Mouse (Mus musculus): ENCODE data around the gene Baiap2. TPM values are rescaled to one million over a fixed set of nuclear protein-coding genes. Genes with fewer than 3 reads are reported as not detected.

The Baiap2 gene
- polyA plus RNA-seq, 1 experiment = 78.1 TPM

- Histone ChIP-seq H3K27me3 (replicated peaks; ENCODE audit: control insufficient read depth, insufficient read depth, low read length) (no peaks in the 10 kb centered on the region), H3K27ac (ENCODE audit: insufficient read depth, low read depth, low read length) (no peak overlapping the region), H3K4me3 (ENCODE audit: insufficient read depth, low read depth, low read length) (no peak overlapping the region), H3K4me1 (ENCODE audit: control insufficient read depth, insufficient read depth, low read length) (no peaks in the 10 kb centered on the region), H3K36me3 (ENCODE audit: control insufficient read depth, insufficient read depth, low read length) (no peaks in the 10 kb centered on the region)
- WGBS = 76% methylated on average over 23 of the region's 23 CpGs
- no peak for DNase-seq
- TF ChIP-seq POLR2A (IDR thresholded peaks at IDR 0.05; ENCODE audit: low read depth, low read length) (no peak), CTCF (conservative IDR thresholded peaks at IDR 0.05; ENCODE audit: insufficient read depth, insufficient read length, low read depth, low read length) (no peak)
Measured at GRCm38 (mm10) chr11:120019542-120020440, 77.2 kb downstream of the Baiap2 start.

DNA sequence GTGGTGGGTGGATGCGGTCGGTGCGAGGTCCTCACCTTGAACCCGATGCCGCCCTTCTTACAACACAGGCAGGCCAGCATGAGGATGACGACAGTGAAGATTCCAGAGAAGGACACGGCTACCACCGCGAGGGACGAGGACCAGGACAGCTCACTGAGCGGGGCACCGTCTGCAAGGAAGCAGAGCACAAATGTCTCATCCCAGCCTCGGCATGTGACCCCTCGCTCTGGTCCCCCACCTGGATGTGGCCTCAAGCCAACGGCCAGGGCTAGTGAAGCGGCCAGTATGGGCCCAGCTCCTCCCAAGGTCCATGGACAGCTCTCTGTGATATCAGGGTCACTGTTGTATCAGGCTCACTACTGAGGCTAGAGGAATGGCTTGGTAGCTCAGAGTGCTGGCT lies 78.8 kb downstream of the Baiap2 start:
- TF ChIP-seq POLR2A (IDR thresholded peaks at IDR 0.05; ENCODE audit: low read depth, low read length) (no peak), CTCF (conservative IDR thresholded peaks at IDR 0.05; ENCODE audit: insufficient read depth, insufficient read length, low read depth, low read length) (no peak)
- no peaks in the 10 kb centered on the region for H3K4me1 ChIP-seq (ENCODE audit: control insufficient read depth, insufficient read depth, low read length)
- 92% methylated on average over 16 of the region's 16 CpGs for WGBS
- no peaks in the 10 kb centered on the region for H3K27me3 ChIP-seq (replicated peaks; ENCODE audit: control insufficient read depth, insufficient read depth, low read length)
- H3K27ac ChIP-seq (ENCODE audit: insufficient read depth, low read depth, low read length) = no peak overlapping the region
- no peak overlapping the region for H3K4me3 ChIP-seq (ENCODE audit: insufficient read depth, low read depth, low read length)
- no peak for DNase-seq
- H3K36me3 ChIP-seq (ENCODE audit: control insufficient read depth, insufficient read depth, low read length) = no peaks in the 10 kb centered on the region

GRCm38 (mm10) chr11:120022216-120022615 lies 79.7 kb downstream of the Baiap2 start:
- Histone ChIP-seq H3K27ac (ENCODE audit: insufficient read depth, low read depth, low read length) (no peak overlapping the region), H3K27me3 (replicated peaks; ENCODE audit: control insufficient read depth, insufficient read depth, low read length) (no peaks in the 10 kb centered on the region), H3K4me1 (ENCODE audit: control insufficient read depth, insufficient read depth, low read length) (no peaks in the 10 kb centered on the region), H3K4me3 (ENCODE audit: insufficient read depth, low read depth, low read length) (no peak overlapping the region), H3K36me3 (ENCODE audit: control insufficient read depth, insufficient read depth, low read length) (no peaks in the 10 kb centered on the region)
- WGBS = 77% methylated on average over 8 of the region's 8 CpGs
- DNase-seq = no peak
- no peak for TF ChIP-seq CTCF (conservative IDR thresholded peaks at IDR 0.05; ENCODE audit: insufficient read depth, insufficient read length, low read depth, low read length)
- TF ChIP-seq POLR2A (IDR thresholded peaks at IDR 0.05; ENCODE audit: low read depth, low read length) = no peak

DNA sequence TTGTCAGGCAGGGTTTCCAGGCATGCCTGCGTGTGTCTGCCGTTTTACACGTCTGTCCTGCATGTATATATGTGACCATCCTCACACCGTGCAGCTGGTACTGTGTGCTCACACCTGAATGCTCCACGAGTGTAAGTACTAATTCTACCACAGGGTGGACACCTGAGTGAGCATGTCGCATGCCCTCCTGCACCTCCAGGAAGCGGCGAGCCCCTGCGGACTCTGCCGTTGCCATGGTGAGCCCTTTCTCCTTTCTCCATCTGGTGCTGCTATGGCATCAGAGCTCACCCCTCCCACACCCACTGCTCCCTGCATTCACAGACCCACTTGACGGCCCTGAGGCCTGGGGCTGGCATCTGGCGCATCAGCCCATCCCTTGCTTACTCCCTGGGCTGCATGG lies 80.3 kb downstream of the Baiap2 start:
- Histone ChIP-seq H3K36me3 (ENCODE audit: control insufficient read depth, insufficient read depth, low read length) (no peaks in the 10 kb centered on the region), H3K27ac (ENCODE audit: insufficient read depth, low read depth, low read length) (no peak overlapping the region), H3K4me3 (ENCODE audit: insufficient read depth, low read depth, low read length) (no peak overlapping the region), H3K27me3 (replicated peaks; ENCODE audit: control insufficient read depth, insufficient read depth, low read length) (no peaks in the 10 kb centered on the region), H3K4me1 (ENCODE audit: control insufficient read depth, insufficient read depth, low read length) (no peaks in the 10 kb centered on the region)
- DNase-seq = no peak
- TF ChIP-seq CTCF (conservative IDR thresholded peaks at IDR 0.05; ENCODE audit: insufficient read depth, insufficient read length, low read depth, low read length) (no peak), POLR2A (IDR thresholded peaks at IDR 0.05; ENCODE audit: low read depth, low read length) (no peak)
- WGBS = 77% methylated on average over 12 of the region's 12 CpGs

DNA sequence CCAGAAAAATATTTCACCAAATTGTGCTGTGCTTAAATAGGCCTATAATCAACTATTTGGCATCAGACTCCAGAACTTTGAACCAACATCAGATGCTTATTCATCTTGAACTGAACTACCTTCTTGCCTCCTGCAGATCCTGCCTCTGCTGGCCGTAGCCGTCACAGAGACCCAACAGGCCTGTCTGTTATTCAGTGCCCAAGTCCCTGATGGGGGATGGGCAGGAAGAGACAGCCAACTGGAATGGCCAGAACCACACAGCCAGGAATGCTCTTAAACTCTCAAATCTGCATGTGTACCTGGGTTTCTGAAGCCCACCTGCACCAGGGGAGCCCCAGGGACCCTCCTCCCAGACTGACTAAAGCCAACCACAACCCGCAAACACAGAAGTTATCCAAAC lies 84.4 kb downstream of the Baiap2 start:
- H3K27ac ChIP-seq (ENCODE audit: insufficient read depth, low read depth, low read length) = no peak overlapping the region
- H3K36me3 ChIP-seq (ENCODE audit: control insufficient read depth, insufficient read depth, low read length) = no peaks in the 10 kb centered on the region
- WGBS = 69% methylated on average over 3 of the region's 3 CpGs
- peak; percentile 64 for DNase-seq
- H3K4me3 ChIP-seq (ENCODE audit: insufficient read depth, low read depth, low read length) = no peak overlapping the region
- TF ChIP-seq POLR2A (IDR thresholded peaks at IDR 0.05; ENCODE audit: low read depth, low read length) (no peak), CTCF (conservative IDR thresholded peaks at IDR 0.05; ENCODE audit: insufficient read depth, insufficient read length, low read depth, low read length) (no peak)
- H3K27me3 ChIP-seq (replicated peaks; ENCODE audit: control insufficient read depth, insufficient read depth, low read length) = no peaks in the 10 kb centered on the region
- H3K4me1 ChIP-seq (ENCODE audit: control insufficient read depth, insufficient read depth, low read length) = peaks cover 6% of the 10 kb centered on the region; the same call in 1 of the 2 replicates

DNA sequence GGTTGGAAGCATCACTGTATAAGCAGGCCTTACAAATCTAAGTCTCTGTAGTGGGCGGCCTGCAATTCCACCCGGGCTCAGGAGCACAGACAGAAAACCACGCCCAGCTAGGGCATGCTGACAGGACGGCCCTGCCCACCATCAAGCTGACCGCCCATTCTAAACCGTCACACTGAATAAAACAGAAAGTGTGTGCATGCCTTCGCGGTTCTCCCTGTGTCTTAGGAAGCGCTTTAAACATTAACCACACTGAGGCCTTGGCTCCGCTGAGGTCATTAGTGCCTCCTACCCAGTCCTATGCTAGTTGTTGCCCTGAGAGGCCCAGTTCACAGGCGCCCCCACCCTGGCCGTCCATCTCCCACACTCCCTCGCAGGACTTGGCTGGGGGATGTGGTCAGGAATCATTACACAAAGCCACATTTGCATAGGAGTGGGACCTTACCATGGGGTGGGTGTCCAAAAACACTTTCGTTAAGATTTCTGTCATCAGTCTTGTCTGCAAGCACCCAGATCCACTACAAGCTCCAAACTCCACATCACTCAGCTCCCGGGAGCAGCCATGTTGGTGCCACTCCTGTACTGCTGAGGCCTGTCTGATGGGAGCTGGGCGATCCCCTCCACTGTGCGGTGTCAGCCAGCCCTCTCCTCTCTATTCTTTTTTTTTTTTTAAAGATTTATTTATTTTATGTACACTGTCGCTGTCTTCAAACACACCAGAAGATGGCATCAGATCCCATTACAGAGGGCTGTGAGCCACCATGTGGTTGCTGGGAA lies 85.9 kb downstream of the Baiap2 start:
- no peak for TF ChIP-seq CTCF (conservative IDR thresholded peaks at IDR 0.05; ENCODE audit: insufficient read depth, insufficient read length, low read depth, low read length)
- TF ChIP-seq POLR2A (IDR thresholded peaks at IDR 0.05; ENCODE audit: low read depth, low read length) = no peak
- Histone ChIP-seq H3K36me3 (ENCODE audit: control insufficient read depth, insufficient read depth, low read length) (no peaks in the 10 kb centered on the region), H3K27me3 (replicated peaks; ENCODE audit: control insufficient read depth, insufficient read depth, low read length) (no peaks in the 10 kb centered on the region), H3K4me3 (ENCODE audit: insufficient read depth, low read depth, low read length) (no peak overlapping the region), H3K4me1 (ENCODE audit: control insufficient read depth, insufficient read depth, low read length) (peaks cover 6% of the 10 kb centered on the region; the same call in 1 of the 2 replicates), H3K27ac (ENCODE audit: insufficient read depth, low read depth, low read length) (no peak overlapping the region)
- DNase-seq = peak; percentile 93
- 43% methylated on average over 18 of the region's 18 CpGs for WGBS

All from kidney, adult 2 months (tissue).